Mouse (Mus musculus) gastrocnemius, postnatal 10 days (tissue): ENCODE results near the gene Casp3. TPM values are rescaled to one million over a fixed set of nuclear protein-coding genes. Genes with fewer than 3 reads are reported as not detected.

Source experiments
- DNase-seq: peaks from one replicate; pipeline ENCODE4 v3.0.0; 2021; ENCODE audit warnings: mixed read lengths
- total RNA-seq, 2 experiments: library from RNA; stranded (reverse); gene quantifications; 2 replicates each; pipeline ENCODE4 v1.2.3; 2021

Casp3 gene
- total RNA-seq, 2 experiments from 2014 or later: 13.1 to 18.4 TPM

GRCm38 (mm10) chr8:46686664-46687336, 69.7 kb downstream of the Casp3 start:
- DNase-seq: peak; percentile 86

Other genes with a start within 250 kb of the Casp3 start
- 100 to 1,000 TPM; 230 to 244 TPM for gene Acsl1, start 146.3 kb upstream of the Casp3 start, total RNA-seq
- gene Cenpu, start 65.3 kb upstream of the Casp3 start, total RNA-seq: 1 to 10 TPM; 2.1 to 2.5 TPM
- 1 to 10 TPM; 5.1 TPM for gene Primpol, start 79 bp upstream of the Casp3 start, total RNA-seq
- 10 to 100 TPM; 25.2 to 44.4 TPM for gene Irf2, start 122.4 kb downstream of the Casp3 start, total RNA-seq